Mouse (Mus musculus): ENCODE data around the gene Adgrg2. TPM values are rescaled to one million over a fixed set of nuclear protein-coding genes. Genes with fewer than 3 reads are reported as not detected.

Gene Adgrg2
- polyA plus RNA-seq, 2 experiments: 17.8 to 26.5 TPM

GRCm38 (mm10) chrX:160542772-160543171, 152.3 kb downstream of the Adgrg2 start:
- peaks cover 11% of the 10 kb centered on the region for H3K36me3 ChIP-seq (ENCODE audit: control insufficient read depth, insufficient read depth, low read length)
- no peak for DNase-seq (ENCODE audit: low spot score)
- no peak for TF ChIP-seq POLR2A (IDR thresholded peaks at IDR 0.05; ENCODE audit: borderline replicate concordance, extremely low read depth, insufficient read depth, insufficient read length)
- no peak overlapping the region for H3K27ac ChIP-seq (replicated peaks; ENCODE audit: low read depth, low read length)
- no peaks in the 10 kb centered on the region for H3K4me1 ChIP-seq (ENCODE audit: control insufficient read depth, insufficient read depth, low read length)
- no peak overlapping the region for H3K4me3 ChIP-seq (replicated peaks; ENCODE audit: low read length)
- no peaks in the 10 kb centered on the region for H3K9me3 ChIP-seq (ENCODE audit: control insufficient read depth, low read length)
- ATAC-seq (ENCODE audit: low FRiP score, low read depth): no peak
- no peak overlapping the region for H3K4me2 ChIP-seq (replicated peaks; ENCODE audit: low read depth, low read length, severe bottlenecking)
- no peak overlapping the region for H3K9ac ChIP-seq (ENCODE audit: low read depth, low read length, severe bottlenecking)
- WGBS: 79% methylated on average over 2 of the region's 2 CpGs
- H3K27me3 ChIP-seq (ENCODE audit: control insufficient read depth, insufficient read depth, low read length): no peaks in the 10 kb centered on the region

Other genes with a start within 250 kb of the Adgrg2 start
- gene Phka2, start 111.5 kb downstream of the Adgrg2 start, polyA plus RNA-seq (2012; rRNA removed): 28.8 and 32.4 TPM in 2 replicates
- gene Phka2, start 111.5 kb downstream of the Adgrg2 start, polyA plus RNA-seq (2014; fragmentation: Nextera tagmentation; extraction: Ambion mirVana): 19.3 and 22.9 TPM in 2 replicates